Mouse (Mus musculus) inflammation-experienced regulatory T-cells (primary cell): Measurements from ENCODE around the gene Yif1a. TPM values are rescaled to one million over a fixed set of nuclear protein-coding genes. Genes with fewer than 3 reads are reported as not detected.

Experiments used
- polyA plus RNA-seq, 2 experiments: library from polyadenylated mRNA; unstranded; fragments of 100-300 nt; shearing (Covaris generic); gene quantifications; one replicate each; pipeline ENCODE4 v1.2.1; 2017

Gene Yif1a
- polyA plus RNA-seq, result 10 to 100 TPM; 59.7 to 66.6 TPM

GRCm38 (mm10) chr19:5087884-5088728, at the start of gene Yif1a:
Gene Yif1a, plus strand, starts transcription at chr19:5088538.

DNA sequence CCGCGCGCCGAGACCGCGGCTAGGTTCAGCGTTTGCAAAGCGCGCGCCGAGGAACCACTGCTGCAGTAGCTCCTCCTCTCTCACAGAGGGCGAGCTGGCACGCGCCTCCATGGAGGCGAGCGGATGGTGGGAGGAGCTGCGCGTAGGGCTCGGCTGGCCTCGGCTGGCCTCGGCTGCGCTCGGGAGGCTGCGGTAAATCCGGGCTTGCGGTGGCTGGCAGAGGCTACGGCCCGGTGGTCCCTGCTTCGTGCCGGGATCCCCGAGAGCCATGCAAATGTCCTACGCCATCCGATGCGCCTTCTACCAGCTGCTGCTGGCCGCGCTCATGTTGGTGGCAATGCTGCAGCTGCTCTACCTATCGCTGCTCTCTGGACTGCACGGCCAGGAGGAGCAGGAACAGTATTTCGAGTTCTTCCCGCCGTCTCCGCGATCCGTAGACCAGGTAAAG, 49.6 kb upstream of the Yif1a start, which contains the start of the genes B4gat1 and AC124502.3:
B4gat1 (plus strand) TSS at position 118 of the 448 bp plus-strand sequence.
AC124502.3 (plus strand) TSS at position 183 of the 448 bp plus-strand sequence.

DNA sequence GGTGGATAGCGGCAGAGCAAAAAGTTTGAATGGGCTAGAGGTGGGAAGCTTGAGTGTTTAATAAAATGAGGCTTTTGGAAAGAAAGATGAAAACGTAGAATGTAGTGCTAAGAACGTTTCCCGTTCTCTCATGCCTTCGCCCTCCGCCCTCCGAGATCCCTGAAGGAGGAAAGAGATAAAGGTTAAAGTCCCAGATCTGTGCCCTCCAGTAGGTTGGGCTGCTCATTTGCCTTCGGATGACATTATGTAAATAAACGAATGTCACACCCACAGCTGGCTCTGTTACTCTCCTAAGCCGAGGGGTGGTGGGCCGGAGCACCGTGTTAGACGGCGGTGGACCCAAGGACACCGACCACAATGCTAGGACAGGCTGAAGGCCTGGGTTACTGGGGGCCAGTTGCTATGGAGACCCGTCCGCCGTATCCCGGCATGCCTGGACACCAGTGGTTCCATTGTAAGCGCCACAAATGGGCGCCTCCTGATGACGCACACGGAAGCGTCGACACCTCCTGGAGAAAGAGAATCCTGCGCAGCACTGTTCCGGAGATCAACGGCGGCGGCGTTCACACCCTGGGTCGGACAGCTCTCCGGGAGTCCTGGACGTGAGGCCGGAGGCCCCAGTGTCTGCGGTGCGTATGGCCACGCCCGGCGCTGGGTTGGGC, 47.3 kb upstream of the Yif1a start, which contains the start of gene Brms1:
Brms1 (plus strand) TSS at position 493 of the 662 bp plus-strand sequence.

DNA sequence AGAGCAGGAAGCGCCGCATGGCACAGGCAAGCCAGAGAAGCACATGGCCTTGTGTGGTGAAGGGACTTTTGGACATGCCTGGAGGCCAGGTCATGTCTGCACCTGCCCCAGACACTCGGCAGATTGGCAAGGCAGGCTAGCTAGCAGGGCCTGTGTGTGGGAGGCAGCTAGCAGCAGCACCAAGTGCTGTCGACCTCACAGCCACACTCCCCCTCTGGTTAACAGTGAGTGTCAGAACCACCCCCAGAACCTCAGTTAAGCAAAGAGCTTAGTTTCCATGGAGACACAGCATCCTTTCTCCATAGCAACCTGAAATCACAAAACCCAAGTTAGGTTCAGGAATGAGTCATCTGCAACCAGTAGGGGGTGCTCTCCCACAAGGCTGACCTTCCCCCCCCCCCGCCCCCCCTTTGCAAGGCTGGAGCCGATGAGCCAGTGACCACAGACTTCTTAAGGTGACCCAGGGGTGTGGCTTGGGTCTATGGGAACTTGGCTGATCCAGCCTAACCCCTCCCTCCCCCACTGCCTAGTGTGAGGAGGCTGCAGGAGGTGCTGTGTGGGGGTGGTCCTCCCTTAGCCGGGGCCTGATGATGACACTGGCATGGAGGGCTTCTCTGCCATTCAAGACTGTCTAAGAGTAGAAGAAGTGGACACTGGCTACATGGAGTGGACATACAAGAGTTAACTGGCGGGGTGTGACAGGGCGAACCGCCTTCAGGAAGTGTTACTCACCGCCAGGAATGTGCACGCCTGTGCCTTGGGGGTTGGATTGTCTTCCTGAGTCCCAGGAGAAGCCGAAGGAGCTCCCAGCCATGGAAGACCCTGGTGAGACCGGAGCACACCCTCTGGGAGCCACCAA, 38.1 kb upstream of the Yif1a start, which contains the start of gene Rin1:
Rin1 (plus strand) TSS at position 435 of the 859 bp plus-strand sequence.

DNA sequence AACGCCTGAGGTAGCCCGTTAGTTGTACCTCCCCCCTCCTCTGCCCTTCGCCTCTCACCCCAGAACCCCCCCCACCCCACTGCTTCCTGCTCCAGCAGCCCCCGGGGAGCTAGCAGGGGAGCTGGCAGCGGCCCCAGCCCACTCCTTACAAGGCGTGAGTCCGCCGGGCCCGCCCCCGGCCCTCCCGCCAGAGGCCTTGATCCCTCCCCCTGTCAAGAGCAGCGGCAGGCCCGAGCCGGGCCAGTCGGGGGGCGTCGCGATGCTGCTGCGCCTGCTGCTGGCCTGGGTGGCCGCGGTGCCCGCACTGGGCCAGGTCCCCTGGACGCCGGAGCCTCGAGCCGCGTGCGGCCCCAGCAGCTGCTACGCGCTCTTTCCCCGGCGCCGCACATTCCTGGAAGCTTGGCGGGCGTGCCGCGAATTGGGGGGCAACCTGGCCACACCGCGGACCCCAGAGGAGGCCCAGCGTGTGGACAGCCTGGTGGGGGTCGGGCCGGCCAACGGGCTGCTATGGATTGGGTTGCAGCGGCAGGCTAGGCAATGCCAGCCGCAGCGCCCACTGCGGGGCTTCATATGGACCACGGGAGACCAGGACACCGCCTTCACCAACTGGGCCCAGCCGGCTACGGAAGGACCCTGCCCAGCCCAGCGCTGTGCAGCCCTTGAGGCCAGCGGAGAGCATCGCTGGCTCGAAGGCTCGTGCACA, 20.3 kb upstream of the Yif1a start, which contains the start of gene Cd248:
Cd248 (plus strand) TSS at position 212 of the 703 bp plus-strand sequence.

DNA sequence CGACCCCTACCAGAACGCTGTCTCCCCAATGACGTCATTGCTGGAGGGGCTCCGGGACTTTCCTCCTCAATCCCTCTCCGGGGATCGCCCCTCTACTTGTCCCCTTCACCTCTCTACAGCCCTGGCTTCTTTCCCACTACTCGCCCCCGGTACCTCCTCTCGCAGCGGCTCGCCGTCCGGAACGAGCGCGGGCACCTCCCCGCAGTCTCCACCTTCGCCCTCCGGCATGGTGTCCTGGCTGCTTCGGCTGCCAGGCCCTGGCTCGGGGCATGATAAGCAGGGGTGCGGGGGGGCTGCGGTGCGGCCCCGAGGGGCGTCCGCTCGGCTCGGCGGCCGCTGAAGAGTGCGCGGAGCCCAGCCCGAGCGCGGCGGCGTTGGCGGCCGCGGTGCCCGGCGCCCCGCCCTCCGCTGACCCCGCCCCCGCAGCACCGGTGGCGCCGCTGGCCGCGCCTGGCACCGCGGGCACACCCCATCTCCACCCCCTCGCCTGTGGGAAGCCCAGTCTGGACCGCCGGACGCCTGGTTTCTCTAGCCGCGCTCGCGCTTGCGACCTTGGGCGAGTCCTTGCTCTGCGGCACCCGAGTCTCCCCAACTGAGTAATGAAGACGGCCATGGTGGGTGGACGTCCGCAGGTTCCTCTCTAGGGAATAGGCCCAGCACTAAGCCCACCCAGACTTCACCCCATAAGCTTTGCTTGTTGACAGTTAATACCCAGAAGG, 3.0 kb upstream of the Yif1a start, which contains the start of gene Tmem151a:
Tmem151a (minus strand) TSS at position 387 of the 719 bp plus-strand sequence.

DNA sequence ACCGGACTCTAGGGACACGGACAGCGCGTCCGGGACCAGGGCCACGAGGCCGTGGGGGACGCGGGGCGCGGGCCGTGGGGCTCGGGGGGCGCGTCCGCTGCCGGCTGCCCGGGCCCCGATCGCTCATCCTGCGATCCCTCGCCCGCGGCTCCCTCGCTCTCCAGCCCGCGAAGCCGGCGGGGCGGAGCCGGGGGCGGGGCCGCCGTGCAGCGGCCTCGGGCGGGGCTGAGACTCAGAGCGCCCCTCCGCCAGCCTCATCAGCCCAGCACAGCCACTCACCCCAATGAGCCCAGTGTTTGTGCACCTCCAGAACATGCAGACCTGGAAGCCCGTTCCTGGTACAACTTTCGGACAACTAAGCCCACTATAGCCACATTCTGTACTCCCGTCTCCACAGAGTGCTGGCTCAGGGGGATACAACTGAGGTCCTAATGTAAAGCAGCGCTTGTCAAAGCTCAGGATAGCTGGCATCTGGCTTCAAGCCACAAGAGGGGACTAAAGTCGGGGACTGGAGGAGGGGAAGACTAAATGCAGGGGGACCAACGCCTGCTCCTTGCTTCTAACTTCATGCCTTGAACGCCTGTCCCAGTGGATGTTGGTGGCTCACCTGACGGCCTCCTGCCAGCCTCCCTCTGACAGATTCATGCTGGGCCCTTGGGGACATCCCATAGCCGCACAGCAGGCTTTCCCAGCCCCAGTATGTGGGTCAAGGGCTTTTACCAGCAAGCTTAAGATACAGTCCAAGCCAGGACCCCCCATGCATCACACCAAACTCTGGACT, 10.2 kb downstream of the Yif1a start, which contains the start of gene Cnih2:
Cnih2 (minus strand) TSS at position 159 of the 781 bp plus-strand sequence.

DNA sequence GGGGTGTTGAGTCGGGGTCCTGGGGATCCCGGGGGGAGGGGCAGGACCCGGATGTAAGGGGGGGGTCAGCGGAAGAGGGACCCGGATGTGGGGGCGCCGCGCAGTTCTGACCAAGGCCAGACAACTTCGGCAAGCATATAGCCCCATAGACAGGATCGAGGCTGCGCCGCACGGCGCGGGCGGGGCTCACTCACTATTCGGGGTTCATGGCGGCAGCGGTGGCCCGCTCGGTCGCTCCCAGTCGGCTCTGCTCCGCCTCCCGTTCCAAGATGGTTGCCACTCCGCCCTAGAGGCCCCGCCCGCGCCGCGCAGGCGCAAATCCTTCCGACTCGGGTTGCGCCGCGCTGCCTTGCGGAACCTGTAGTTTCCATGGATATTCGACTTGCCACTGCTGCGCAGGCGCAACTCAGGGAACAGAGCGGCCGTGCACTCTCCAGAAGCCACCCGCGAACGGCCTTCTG, 18.4 kb downstream of the Yif1a start, which contains the start of gene Rab1b:
Rab1b (minus strand) TSS at position 342 of the 461 bp plus-strand sequence.

DNA sequence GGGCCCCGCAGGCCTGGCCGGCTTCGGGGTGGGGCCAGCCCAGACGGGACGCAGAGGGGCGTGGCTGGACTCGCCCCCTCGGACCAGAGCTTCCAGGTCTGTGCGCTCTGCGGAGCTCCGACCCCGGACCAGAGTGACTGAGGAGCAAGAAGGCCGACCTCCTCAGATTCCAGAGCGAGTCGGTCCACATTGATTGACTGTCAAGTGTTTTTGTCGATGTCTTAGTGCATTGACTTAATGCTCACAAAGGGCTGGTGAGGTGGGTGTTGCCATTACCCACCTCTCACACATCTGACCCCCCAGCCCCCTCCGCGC, 30.0 kb downstream of the Yif1a start, which contains the start of gene Klc2:
Klc2 (minus strand) TSS at position 177 of the 315 bp plus-strand sequence.

Other genes with a start within 250 kb of the Yif1a start
- 100 to 1,000 TPM in 1 of 2 experiments, 10 to 100 TPM in 1; 72.7 to 120 TPM for gene Ccs, start 249.2 kb upstream of the Yif1a start, polyA plus RNA-seq
- gene Ccdc87, start 249.2 kb upstream of the Yif1a start, polyA plus RNA-seq, result under 1 TPM in 1 of 2 experiments, not detected in 1; 0.55 TPM
- gene Ctsf, start 233.4 kb upstream of the Yif1a start, polyA plus RNA-seq, result 1 to 10 TPM; 4.1 to 6.0 TPM
- gene Actn3, start 210.6 kb upstream of the Yif1a start, polyA plus RNA-seq, result under 1 TPM in 1 of 2 experiments, not detected in 1; 0.11 TPM
- gene Zdhhc24, start 209.9 kb upstream of the Yif1a start, polyA plus RNA-seq, result 1 to 10 TPM; 5.0 to 9.9 TPM
- gene Bbs1, start 181.9 kb upstream of the Yif1a start, polyA plus RNA-seq, result 1 to 10 TPM in 1 of 2 experiments, under 1 TPM in 1; 0.71 to 3.0 TPM
- gene Dpp3, start 160.3 kb upstream of the Yif1a start, polyA plus RNA-seq, result 100 to 1,000 TPM in 1 of 2 experiments, 10 to 100 TPM in 1; 93.7 to 123 TPM
- gene Peli3, start 145.4 kb upstream of the Yif1a start, polyA plus RNA-seq, result 1 to 10 TPM in 1 of 2 experiments, under 1 TPM in 1; 0.70 to 1.9 TPM
- 10 to 100 TPM; 60.3 to 63.9 TPM for gene Mrpl11, start 126.4 kb upstream of the Yif1a start, polyA plus RNA-seq
- gene Npas4, start 98.2 kb upstream of the Yif1a start, polyA plus RNA-seq, result 1 to 10 TPM; 1.3 to 1.7 TPM
- 1 to 10 TPM; 3.4 TPM for gene Slc29a2, start 64.7 kb upstream of the Yif1a start, polyA plus RNA-seq
- 10 to 100 TPM; 13.6 to 15.6 TPM for gene B4gat1, start 49.7 kb upstream of the Yif1a start, polyA plus RNA-seq
- 1 to 10 TPM; 2.4 to 8.5 TPM for gene AC124502.3, start 49.6 kb upstream of the Yif1a start, polyA plus RNA-seq
- gene Brms1, start 47.2 kb upstream of the Yif1a start, polyA plus RNA-seq, result 100 to 1,000 TPM; 103 to 106 TPM
- under 1 TPM in 1 of 2 experiments, not detected in 1; 0.08 TPM for gene Rin1, start 38.1 kb upstream of the Yif1a start, polyA plus RNA-seq
- gene Cd248, start 20.5 kb upstream of the Yif1a start, polyA plus RNA-seq, result not detected
- gene Tmem151a, start 3.0 kb upstream of the Yif1a start, polyA plus RNA-seq, result under 1 TPM; 0.31 to 0.84 TPM
- 1 to 10 TPM; 2.7 to 5.6 TPM for gene Cnih2, start 10.0 kb downstream of the Yif1a start, polyA plus RNA-seq
- gene Rab1b, start 18.5 kb downstream of the Yif1a start, polyA plus RNA-seq, result 100 to 1,000 TPM; 187 to 249 TPM
- 1 to 10 TPM; 5.0 to 8.7 TPM for gene Klc2, start 30.0 kb downstream of the Yif1a start, polyA plus RNA-seq
- gene Pacs1, start 184.6 kb downstream of the Yif1a start, polyA plus RNA-seq, result 100 to 1,000 TPM; 106 to 118 TPM
- gene Sf3b2, start 206.9 kb downstream of the Yif1a start, polyA plus RNA-seq, result 100 to 1,000 TPM; 329 to 399 TPM
- under 1 TPM; 0.23 to 0.51 TPM for gene Gal3st3, start 209.8 kb downstream of the Yif1a start, polyA plus RNA-seq
- not detected for gene Catsper1, start 247.2 kb downstream of the Yif1a start, polyA plus RNA-seq